Mouse (Mus musculus) kidney, postnatal 4 days (tissue): ENCODE measurements around the gene Mapk3.
"Not testable (repeated sequence)": the region's sequence is repeated elsewhere in the genome, so short reads cannot be mapped to it uniquely, and the experiment has no call there.

Experiments used
- DNase-seq, 2 experiments: peaks; one replicate each; pipeline ENCODE4 v3.0.0; 2021; ENCODE audit warnings: mixed read lengths in 2 of 2

The Mapk3 gene

DNA sequence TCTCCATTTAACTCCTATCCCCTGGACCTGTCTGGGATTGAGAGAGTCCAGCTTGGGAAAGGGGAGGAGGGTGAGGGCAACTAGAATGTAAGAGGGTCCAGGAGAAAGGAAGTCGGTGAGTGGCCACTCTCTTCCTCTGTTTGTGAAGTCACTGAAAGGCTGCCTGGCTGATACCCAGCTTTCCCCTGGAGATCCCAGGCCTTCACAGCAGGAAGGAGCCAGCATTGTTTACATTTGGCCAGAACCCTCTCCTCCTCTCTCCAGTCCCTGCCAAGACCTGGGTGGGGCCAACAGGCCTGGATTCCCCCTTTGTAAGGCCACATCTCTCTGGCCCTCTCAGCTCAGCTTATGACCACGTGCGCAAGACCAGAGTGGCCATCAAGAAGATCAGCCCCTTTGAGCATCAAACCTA is 996 bp downstream of the Mapk3 start:
- DNase-seq: peak; percentile 76 to 84

DNA sequence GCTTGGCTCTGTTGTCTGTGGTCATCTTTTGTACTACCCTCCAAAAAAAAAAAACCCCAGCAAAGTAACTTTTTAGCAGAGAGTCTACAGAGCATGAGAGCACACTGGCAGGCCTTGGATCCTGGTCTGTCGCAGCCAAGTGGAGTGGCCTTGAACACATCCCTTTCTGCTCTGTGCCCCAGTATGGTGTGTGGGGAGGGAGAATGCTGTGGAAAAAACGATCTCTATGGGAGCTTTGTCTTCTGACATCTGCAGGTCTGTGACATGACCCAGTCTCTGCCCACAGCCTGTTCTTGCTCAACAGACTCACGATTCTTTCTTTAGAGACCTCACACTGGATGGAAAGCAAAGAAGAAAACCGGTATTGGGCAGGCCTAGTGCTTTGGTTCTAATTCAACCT is 1.6 kb downstream of the Mapk3 start:
- DNase-seq: no peak

DNA sequence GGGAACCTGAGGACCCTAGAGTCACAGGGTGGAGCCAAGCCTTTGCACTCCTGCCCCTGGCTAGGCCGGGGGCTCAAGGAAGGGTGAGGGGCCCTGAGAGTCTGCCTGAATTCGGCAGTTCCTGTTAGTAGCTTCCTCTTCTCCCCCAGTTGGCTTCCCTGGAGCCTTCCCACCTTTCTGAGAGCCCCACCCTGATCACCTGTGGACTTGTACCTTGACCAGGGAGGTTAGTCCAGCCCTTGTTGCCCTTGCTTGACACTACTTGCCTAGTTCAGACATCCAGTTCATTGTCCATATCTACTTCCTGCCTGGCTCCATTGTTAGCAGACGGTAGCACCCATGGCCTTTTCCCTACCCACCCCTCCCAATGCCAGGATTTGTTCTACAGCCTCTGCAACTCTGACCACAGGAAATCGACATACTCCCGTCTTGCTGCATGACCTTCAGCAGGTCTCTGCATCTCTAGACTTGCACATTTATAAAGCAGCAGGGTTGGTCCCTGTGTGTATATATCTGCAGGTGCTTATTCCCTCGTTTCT is 2.2 kb downstream of the Mapk3 start:
- no peak for DNase-seq

DNA sequence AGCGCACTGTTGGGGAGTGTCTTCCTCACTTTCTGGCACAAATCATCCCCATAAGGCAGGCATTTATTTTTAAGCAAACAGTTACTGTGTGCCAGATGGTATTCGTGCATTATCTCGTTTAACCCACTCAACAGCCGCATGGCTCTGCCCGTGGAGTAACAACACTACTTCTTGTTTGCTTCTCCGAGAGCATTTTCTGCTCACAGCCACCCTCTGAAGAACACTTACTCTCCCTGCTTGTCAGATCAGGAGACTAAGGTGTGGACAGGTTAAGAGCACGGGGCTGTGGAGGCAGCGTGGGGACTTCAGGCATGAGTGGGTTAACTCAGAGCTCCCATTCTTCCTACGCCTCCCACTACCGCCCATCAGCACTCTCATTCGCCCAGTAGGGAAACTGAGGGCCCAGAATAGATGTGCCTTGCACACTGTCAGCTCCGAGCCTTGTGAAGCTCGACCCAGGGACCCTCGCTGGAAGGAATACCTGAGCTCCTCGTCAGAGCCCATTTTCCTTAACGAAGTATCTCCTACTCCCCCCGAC is 3.1 kb downstream of the Mapk3 start:
- no peak for DNase-seq

DNA sequence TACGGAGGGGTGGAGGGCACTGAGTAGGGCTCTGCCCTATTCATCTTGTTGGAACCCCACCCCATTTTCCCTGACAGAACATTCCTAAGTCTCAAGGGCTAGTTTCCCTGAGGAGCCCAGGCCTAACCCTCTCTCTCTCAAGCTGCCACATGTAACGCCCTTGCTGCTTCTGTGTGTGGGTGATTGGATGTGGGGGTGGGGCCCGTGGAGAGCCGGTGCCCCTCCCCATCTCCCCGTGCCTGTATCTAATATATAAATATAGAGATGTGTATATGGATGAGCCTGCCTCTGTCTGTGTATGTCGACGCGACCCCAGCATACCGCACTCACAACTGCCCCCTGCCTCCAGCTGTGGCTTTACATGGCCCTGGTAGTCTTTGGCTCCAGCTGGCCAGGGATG is 6.1 kb downstream of the Mapk3 start:
- no peak for DNase-seq

DNA sequence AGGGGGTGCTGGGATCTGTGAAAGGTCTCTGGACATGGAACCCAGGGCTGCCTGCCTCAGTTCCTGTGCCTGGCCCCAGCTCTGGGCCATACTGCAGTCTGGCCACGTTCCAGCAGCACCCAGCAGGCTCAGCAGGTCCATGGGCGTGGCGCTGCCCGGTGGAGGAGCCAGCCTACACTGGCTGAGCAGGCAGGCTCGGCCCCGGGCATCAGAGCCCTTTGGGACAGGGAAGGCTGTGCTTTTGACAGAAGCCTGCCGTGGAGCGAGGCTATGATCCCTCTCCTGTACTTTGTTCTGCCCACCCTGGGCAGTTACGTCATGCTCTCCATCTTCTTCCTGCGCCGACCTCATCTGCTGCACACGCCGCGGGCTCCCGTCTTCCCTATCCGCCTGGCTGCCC is 6.8 kb downstream of the Mapk3 start, which contains the start of gene Gdpd3:
Gene Gdpd3, plus strand, starts transcription at position 134 of the 400 bp plus-strand sequence.
- peak; percentile 44 to 71 for DNase-seq

DNA sequence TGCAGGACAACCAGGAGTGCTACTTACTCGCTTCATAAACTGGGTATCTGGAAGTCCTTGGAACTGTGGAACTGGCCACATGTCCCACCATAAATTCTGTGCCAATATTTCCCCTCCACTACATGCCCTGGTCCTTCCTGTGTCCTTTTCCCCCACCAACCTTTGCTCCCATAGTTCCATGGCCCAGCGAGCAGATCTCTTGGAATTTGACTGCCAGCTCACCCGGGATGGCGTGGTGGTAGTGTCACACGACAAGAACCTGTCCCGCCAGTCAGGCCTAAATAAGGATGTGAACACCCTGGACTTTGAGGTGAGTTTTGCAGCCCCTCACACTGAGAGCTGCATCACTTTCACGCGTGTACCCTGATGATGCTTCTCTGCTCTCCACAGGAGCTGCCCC is 7.6 kb downstream of the Mapk3 start:
- no peak for DNase-seq

DNA sequence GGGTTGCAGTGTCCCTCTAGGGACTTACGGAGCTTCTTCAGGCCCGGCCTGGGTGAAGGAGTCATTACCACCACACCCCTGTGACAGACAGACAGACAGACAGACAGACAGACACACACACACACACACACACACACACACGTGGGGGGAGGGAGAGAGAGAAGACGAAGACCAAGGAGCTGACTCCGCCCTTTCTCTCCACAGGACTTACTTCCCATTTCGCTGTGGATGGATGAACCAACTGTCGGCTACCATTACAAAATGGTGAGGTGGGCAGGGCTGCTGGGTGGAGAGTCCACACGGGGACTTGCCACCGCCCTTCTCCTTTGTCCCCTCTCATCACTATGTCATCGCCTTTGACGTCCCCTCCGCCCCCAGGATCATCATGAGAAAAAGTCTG is 11.4 kb downstream of the Mapk3 start:
- DNase-seq: no peak

DNA sequence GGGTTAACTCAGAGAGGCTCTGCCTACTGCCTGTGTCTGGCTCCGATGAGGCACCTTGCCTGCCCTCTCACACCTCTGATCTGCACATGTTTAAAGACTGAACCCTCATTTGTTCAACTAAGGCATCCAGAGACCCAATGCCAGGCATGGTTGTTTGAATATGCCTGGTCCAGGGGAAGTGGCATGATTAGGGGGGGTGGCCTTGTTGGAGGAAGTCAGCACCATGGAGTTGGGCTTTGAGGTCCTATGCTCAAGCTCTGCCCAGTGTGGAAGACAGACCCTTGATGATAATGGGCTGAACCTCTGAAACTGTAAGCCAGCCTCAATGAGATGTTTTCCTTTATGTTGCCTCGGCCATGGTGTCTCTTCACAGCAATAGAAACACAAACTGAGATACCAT is 13.9 kb downstream of the Mapk3 start:
- DNase-seq: no peak

DNA sequence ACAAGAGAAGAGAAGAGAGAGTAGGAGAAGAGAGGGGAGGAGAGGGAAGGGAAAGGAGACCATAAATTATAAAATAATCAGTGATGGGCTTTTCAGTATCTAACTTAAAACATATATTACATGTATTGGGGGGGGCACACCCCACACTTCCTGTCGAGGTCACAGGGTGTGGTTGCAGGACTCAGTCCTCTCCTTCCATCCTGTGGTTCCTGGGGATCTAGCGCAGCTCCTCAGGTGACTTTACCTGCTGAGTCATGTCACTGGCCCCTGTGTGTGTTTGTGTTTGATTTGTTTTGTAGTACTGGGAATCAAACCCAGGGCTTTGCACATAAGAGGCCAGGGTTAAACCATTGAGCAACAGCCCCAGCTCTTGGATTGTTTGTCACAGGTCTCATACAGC is 15.1 kb downstream of the Mapk3 start:
- DNase-seq: no peak

DNA sequence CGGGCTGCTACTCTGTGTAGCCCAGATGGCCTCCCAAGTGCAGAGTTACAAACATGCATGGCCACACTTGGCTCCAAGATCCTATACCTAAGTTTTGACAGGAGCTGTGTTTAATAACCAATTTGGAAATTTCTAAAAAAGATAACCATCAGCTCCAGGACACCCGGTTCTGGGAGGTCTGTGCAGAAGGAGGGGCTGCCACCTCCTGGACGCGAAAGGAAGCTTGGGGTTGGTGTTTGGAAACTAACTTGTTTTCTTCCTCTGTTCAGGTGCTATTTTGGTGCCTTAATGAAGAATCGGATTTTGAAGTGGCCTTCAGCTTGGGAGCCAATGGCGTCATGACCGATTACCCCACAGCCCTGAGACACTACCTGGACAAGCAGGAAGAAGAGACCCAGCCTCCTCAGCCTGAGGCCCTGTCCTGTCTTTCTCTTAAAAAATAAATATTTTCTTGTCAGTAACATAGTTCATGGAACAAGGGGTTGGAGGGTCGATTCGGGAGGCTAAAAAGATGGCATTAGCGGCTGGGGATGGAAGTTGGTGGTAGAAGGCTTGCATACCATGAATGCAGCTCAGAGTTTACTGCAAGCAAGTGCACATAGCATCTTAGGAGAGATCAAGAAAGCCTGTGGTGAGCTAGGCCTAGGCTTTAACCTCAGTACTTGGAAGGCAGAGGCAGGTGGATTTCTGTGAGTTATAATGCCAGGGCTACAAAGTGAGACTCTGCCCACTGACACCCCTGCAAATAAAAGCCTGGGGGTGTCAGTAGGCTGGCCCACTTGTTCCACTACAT is 16.0 kb downstream of the Mapk3 start:
- DNase-seq: peak in 1 of 2 experiments; percentile 42

DNA sequence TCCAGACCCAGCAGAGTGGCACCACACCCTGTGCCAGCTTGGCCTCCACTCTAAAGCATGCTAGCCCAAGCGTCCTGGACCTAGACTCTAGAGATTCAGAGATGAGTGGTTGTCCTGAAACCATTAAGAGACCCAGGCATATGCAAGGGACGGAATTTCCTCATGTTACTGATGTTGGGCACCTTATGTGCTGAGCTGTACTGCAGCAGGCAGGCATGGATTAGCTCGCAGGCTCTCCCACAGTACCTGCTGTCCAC is 16.5 kb downstream of the Mapk3 start:
- peak in 1 of 2 experiments; percentile 28 for DNase-seq

DNA sequence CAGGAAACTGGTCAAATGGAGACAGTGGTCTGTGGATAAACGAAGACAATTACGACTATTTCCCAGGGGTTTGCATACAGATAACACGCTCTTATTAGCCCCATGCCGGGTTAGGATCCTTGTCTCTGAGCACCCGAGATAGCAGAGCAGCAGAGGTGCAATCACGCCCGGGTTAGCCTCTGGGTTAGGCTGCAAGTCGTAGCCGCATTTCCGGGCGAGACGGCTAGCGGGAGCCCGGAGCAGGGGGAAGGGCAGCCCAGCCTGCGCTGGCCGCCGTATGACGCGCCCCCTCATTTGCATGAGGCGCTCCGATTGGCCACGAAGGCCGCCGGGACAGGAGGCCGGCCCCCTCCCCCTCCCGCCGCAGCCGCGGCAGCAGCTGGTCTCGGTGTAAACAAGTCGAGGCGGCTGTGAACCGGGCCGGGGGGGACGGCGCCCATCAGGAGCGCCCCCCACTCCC is 17.2 kb downstream of the Mapk3 start, which contains the start of gene Ypel3:
Gene Ypel3, plus strand, starts transcription at position 358 of the 460 bp plus-strand sequence.
- DNase-seq: peak; percentile 96 to 98

DNA sequence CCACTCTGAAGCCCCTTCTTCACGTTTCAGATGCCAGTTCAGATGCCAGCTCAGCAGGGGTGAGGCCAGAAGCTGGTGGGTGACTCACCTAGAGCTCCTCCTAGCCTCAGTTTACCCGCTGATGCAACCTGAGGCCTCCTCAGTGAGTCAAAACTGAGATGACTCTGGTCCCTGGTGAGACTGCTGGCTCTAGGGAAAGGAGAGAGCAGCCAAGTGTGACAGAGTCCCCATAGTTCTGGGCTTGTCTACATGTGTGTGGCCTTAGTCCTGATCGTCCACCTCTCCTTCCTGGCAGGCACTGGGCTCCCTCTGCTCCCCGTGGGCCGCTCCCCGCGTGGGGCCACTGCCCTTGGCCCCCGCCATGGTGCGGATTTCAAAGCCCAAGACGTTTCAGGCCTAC is 18.1 kb downstream of the Mapk3 start:
- DNase-seq: peak in 1 of 2 experiments; percentile 54

DNA sequence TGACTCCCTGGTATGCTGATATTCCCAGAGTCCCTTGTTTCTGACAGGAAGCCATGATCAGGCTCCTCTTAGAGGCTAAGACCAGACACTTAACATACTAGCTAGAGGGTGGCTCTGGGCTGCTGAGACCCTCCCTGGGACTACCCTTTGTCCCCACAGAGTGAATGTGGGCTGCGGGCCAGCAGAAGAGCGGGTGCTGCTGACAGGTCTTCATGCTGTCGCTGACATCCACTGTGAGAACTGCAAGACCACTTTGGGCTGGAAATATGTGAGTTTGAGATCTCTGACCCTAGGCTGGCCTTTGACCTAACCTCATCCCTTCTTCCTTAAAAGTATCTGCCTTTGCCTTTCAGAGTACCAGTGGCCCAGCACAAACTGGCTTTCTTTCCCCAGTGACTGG is 18.7 kb downstream of the Mapk3 start:
- no peak for DNase-seq

DNA sequence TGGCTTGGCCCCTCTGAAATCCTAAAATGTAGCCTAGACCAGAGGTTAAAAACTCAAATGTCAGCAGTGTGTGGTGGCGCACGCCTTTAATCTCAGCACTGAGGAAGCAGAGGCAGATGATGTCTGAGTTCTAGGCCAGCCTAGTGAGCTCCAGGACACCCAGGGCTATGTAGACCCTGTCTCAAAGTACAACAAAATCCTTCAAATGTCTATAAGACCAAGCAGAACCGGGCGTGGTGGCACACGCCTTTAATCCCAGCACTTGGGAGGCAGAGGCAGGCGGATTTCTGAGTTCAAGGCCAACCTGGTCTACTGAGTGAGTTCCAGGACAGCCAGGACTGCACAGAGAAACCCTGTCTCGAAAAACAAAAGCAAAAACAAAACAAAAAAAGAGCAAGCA is 19.7 kb downstream of the Mapk3 start:
- DNase-seq: not testable (repeated sequence)

DNA sequence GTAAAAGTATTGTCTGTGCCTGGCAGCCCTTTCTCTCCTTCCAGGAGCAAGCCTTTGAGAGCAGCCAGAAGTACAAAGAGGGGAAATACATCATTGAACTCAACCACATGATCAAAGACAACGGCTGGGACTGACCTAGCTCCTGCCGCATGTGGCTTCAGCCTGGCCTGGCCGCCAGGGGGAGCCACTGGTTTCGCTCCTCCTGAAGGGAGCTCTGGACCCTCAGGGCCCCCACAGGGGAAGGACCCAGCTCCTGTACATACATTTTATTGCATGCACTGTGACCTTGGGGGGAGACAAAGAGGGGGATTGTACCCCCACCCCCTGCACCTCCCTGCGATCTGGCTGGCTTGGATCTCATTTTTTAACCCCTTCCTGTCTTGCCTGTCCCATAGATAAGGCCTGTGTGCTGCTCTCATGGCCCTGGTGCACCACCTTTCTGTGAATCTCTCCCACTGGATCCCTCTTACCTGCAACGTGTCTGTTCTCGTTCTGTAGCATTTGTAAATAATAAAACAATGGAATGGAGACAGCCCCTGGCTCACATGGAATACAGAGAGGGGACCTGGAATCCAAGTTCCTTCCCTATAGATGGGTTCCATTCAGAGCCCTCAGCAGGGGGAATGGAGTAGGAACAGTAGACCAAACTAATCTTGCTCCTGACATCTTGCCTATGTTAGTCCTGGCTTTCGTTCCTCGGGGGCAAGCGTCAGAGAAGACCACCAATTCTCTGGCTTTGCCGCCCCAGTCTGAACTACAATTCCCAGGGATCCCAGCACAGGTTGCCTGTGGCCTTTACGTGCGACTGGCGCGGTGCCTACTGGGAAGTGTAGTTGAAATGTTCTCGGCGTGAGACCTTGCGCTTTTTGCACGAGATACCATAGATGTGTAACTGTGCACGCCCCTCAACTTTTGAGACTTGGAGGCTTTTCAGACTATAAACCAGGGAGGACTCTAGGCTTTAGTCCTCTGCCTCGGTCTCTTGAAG is 20.9 kb downstream of the Mapk3 start:
- DNase-seq: peak; percentile 94

DNA sequence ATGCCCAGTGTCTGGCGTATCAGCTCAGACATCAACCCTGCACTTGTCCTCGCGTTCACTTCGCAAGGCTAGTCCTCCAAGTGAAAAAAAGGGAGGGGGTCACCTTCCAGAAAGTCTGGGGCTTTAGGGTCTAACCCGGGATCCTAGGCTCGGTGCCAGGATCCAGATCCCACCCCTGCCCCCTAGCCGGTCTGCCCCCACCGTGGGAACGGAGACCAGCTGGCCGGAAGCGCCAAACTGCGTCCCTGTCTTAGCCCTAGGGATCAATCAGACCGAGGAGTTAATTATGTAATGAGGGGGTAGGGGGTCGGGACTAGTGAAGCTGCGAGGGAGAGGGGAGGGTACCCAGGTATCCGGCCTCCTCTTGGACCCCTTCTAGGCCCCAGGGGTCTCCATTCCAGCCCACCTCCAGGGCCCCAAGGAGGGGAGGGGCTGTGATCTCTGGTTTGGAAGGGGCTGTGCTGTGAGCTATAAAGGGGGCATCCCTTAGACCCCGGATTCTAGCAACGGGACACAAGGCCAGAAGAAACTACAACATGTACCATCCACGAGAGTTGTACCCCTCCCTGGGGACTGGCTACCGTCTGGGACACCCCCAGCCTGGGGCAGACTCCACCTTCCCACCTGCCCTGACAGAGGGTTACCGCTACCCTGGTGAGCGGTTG is 21.7 kb downstream of the Mapk3 start, which contains the start of gene Tbx6:
Gene Tbx6, plus strand, starts transcription at position 513 of the 665 bp plus-strand sequence.
- DNase-seq: peak; percentile 54 to 66

DNA sequence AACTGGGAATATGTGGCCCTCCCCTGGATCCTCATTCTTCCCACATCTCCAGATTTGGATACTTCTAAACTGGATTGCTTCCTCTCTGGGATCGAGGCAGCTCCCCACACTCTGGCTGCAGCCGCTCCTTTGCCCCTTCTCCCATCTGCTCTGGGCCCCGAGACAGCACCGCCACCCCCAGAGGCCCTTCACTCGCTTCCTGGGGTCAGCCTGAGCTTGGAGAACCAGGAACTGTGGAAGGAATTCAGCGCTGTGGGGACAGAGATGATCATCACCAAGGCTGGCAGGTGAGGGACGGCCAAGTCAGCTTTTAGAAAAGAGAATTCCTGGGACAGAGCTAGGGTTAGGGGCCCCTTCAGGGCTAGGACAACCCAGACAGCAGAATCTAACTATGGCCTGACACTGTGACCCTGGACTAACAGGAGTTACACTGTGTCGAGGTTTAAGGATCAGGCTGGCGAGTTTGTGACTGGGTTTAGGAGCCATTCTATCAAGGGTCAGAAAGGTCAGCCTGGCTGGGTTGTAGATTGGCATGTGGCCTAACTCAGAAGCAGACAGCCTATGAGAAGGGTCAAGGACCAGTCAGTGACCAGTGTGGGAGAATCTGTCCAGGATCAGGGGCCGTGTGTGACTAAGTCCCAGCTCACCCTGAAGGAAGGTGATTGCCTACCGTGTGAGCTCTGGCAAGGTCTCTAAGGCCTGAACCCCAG is 22.4 kb downstream of the Mapk3 start:
- no peak for DNase-seq

DNA sequence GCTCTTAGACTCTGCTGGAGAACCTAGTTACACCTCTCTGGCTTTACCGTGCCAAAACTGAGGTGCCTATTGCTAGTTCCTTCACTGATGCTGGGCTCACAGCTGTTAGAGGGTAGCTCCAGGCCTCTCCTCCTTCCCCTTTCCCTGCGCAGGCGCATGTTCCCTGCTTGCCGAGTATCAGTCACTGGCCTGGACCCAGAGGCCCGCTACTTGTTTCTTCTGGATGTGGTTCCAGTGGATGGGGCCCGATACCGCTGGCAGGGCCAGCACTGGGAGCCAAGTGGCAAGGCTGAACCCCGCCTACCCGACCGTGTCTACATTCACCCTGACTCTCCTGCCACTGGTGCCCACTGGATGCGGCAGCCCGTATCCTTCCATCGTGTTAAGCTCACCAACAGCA is 23.3 kb downstream of the Mapk3 start:
- no peak for DNase-seq

DNA sequence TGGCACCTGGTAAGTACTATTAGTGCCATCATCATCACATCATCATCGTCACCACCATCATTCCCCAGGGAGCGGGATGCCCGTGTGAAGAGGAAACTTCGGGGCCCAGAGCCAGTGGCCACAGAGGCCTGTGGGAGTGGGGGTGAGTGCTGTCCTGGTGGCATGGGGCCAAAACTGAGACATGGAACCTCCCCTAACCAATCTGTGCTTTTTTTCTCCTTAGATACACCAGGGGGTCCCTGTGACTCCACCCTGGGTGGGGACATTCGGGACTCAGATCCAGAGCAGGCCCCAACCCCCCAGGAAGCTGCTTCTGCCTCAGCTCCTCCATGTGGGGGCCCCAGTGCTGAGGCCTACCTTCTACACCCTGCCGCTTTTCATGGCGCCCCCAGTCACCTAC is 25.1 kb downstream of the Mapk3 start:
- DNase-seq: no peak

DNA sequence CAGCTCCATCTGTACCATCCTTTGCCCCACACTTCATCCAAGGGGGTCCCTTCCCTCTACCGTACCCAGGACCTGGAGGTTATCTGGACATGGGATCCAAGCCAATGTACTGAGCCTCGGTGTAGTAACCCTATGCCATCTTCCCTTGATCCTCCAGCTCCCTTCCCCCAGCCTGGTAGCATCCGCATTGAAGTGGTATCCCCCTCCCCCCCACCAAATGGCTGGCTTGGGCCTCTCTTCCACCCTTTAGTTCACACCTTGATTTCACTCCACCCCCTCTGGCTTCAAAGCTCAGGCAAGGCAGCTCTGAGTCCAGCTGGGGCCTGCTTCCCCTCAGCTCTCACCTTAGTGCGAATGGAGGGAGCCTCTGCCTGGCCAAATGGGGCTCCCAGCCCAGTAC is 25.7 kb downstream of the Mapk3 start:
- DNase-seq: no peak
